Mouse (Mus musculus) intestine, embryonic 14.5 days (tissue): ENCODE data around the gene Vmn2r63. TPM values are rescaled to one million over a fixed set of nuclear protein-coding genes. Genes with fewer than 3 reads are reported as not detected.

Experiments
- microRNA-seq: library from miRNA; unstranded; fragments of <30 nt; microRNA quantifications from one replicate; pipeline ENCODE4, GENCODE M21; 2016
- polyA plus RNA-seq: library from polyadenylated mRNA; unstranded; fragments of >200 nt; fragmentation: Nextera tagmentation; extraction: Ambion mirVana; gene quantifications from 2 replicates; pipeline ENCODE4 v1.2.1, GENCODE M21; 2014

Vmn2r63 gene
- polyA plus RNA-seq, 1 experiment from 2014 or later = not detected

Small RNAs within 50 kb of the gene (microRNA-seq; reads per million reads assigned to microRNA genes)
- gene Gm23256 = not detected

Other genes with a start within 250 kb of the Vmn2r63 start
- gene Zfp975, start 241.1 kb downstream of the Vmn2r63 start, polyA plus RNA-seq = 7.9 and 8.9 TPM in 2 replicates
- not detected in 2 replicates for gene Gm17067, start 206.8 kb downstream of the Vmn2r63 start, polyA plus RNA-seq
- gene Vmn2r62, start 140.3 kb downstream of the Vmn2r63 start, polyA plus RNA-seq = not detected in 2 replicates
- not detected in 2 replicates for gene Gm2381, start 66.6 kb downstream of the Vmn2r63 start, polyA plus RNA-seq
- not detected in 2 replicates for gene Gm9268, start 84.9 kb upstream of the Vmn2r63 start, polyA plus RNA-seq
- gene Zfp936, start 180.4 kb upstream of the Vmn2r63 start, polyA plus RNA-seq = not detected in 2 replicates